Mouse (Mus musculus) kidney, embryonic 16.5 days (tissue): ENCODE measurements at regions not wholly inside any gene's neighbourhood (a gene's known extent, or its start where the extent isn't known, plus 50 kb on each side); places are given as distances from the start of the nearest gene placed in this dataset.
A peak's percentile ranks its signal among the peaks of the same experiment; 100 is the strongest.

Experiments
- ATAC-seq: fragments of 200-750 bp; cut with Nextera tagmentation; 2 replicates; pipeline ENCODE4 v1.8.0; 2017; ENCODE audit warnings: moderate TSS enrichment; ENCODE audit not compliant: low FRiP score, low TSS enrichment
- H3K27ac ChIP-seq: fragments of 300-500 bp; sonication (generic); 2 replicates; pipeline ENCODE4 v1.5.1; 2014; ENCODE audit warnings: low read length
- H3K27me3 ChIP-seq: fragments of 300-500 bp; sonication (generic); 2 replicates; pipeline ENCODE4 v1.6.1; 2014; ENCODE audit warnings: low read length, control low read depth, mixed read lengths; ENCODE audit not compliant: insufficient read depth
- H3K36me3 ChIP-seq: fragments of 300-500 bp; sonication (generic); 2 replicates; pipeline ENCODE4 v1.6.1; 2014; ENCODE audit warnings: low read length, control low read depth, mixed read lengths; ENCODE audit not compliant: insufficient read depth
- H3K4me1 ChIP-seq: fragments of 300-500 bp; sonication (generic); 2 replicates; pipeline ENCODE4 v1.6.1; 2014; ENCODE audit warnings: low read length, control low read depth, mixed read lengths; ENCODE audit not compliant: insufficient read depth
- H3K4me2 ChIP-seq: fragments of 300-500 bp; sonication (generic); replicated peaks from 2 replicates; pipeline ENCODE4 v1.6.1; 2014; ENCODE audit warnings: low read depth, low read length
- H3K4me3 ChIP-seq: fragments of 300-500 bp; sonication (generic); 2 replicates; pipeline ENCODE4 v1.5.1; 2014; ENCODE audit warnings: mild to moderate bottlenecking, low read length
- H3K9ac ChIP-seq: fragments of 300-500 bp; sonication (generic); replicated peaks from 2 replicates; pipeline ENCODE4 v1.6.1; 2014; ENCODE audit warnings: low read length
- H3K9me3 ChIP-seq: fragments of 300-500 bp; sonication (generic); 2 replicates; pipeline ENCODE4 v1.6.1; 2016; ENCODE audit warnings: low read length, control low read depth
- WGBS: fragments of 180-500 bp; shearing (Covaris S2); extraction: QIAGEN DNeasy Blood & Tissue Kit; methylation state at CpG from one replicate; pipeline ENCODE4 v1.1.7; 2014; 5-methylcytosine and 5-hydroxymethylcytosine counted together

DNA sequence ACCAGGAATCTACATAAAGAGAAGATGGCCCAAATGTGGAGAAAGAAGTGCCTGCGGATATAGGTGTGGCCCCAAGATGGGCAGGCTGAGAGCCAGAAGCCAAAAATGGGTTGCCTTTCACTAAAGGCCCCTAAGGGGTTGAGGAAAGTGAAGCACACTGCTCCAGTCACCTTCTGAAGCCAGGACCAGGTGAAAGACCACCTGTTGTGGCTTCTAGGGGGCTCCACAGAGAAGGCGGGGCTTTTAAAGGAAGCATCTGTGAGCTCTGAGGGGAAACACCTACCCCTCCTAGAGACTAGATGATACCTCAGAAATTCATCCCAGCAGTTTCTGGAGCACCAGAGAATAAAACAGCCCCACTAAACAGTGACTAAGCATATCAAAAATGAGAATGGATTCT lies 105.1 kb downstream of the Setd4 start:
- Histone ChIP-seq H3K27ac (no peak overlapping the region), H3K4me1 (no peaks in the 10 kb centered on the region), H3K4me3 (no peak overlapping the region), H3K9ac (no peak overlapping the region), H3K4me2 (no peak overlapping the region), H3K9me3 (peaks cover 12% of the 10 kb centered on the region), H3K27me3 (no peaks in the 10 kb centered on the region), H3K36me3 (no peaks in the 10 kb centered on the region)
- 88% methylated on average over 2 of the region's 2 CpGs for WGBS
- ATAC-seq: no peak

DNA sequence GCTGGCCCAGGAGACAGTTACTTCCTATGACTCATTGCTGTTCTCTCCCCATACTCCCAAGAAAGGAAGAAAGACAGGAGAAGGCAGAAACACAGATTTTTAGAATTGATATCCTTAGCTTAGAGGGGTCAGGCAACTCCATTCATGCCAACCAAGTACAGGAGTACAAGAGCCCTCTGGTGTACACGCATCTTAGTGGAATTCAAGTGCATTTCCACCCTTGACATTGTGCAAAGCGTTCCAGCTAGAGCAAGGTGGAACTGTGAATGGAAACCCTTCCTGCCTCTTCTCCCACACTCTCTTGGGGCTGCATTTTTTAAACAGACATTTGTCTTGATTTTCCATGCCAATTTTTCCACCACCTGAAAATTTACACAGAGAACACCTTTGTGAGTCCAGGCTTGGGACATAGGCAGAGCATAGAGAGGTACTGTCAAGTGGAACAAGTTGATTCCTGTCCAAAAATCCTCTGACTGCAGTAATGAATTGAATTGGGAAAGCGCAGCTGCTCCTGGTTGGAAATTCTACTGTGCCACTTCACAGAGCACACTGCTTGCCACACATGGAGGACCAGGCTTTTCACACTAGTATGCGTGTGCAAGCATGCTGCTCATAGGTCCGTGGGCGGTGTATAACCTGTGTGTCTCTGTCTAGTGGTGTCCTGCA lies 110.4 kb downstream of the Setd4 start:
- H3K4me1 ChIP-seq: no peaks in the 10 kb centered on the region
- H3K4me2 ChIP-seq: no peak overlapping the region
- H3K27ac ChIP-seq: no peak overlapping the region
- no peaks in the 10 kb centered on the region for H3K36me3 ChIP-seq
- no peaks in the 10 kb centered on the region for H3K27me3 ChIP-seq
- no peak overlapping the region for H3K9ac ChIP-seq
- no peak for ATAC-seq
- peaks cover 7% of the 10 kb centered on the region for H3K9me3 ChIP-seq
- 80% methylated on average over 6 of the region's 6 CpGs for WGBS
- no peak overlapping the region for H3K4me3 ChIP-seq

DNA sequence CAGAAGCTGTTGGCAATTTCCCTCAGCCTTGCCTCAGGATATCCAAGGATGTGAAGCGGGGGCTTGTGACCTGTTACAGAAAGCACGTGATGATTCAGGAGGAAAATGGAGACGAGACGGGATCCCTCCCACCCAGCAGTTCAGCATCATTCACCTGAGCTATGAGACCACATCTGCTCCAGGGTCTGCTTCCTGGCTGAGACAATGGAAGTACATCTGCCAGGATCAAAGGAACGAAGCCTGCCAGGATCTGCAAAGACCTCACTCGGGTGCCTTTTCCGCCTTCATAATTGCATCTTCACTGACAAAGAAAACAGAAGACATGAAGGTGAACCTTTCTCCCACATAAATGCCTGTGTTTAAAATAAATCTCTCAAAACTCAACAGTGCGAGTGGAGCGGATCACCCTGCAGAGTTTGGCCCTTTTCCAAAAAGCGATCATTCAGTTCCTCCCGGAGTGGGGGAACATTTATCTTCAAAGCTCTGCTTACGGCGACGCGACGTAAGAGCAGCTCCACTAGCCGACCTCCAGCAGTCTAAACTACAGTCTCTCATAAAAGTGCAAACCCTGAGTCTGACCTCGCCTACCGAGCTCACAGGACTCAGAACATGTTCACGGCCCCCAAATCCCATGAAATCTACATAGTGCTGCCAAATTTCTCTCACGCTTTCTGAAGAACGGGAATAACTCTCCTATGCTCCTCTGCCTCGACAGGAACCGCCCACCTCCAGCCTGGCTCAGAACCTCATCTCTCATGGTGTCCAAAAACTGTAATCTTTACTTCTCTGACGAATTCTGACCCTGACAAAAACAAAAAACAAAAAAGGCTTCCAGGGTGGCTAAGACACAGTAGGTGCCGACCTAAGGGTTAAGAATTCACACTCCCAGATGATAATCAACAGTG lies 117.0 kb downstream of the Setd4 start:
- Histone ChIP-seq H3K4me3 (0 out of 2 replicates have a peak overlapping the region, but pooled peaks have one; percentile 10), H3K4me2 (peak overlapping the region; percentile 23), H3K27me3 (no peaks in the 10 kb centered on the region), H3K9ac (no peak overlapping the region), H3K27ac (no peak overlapping the region), H3K36me3 (no peaks in the 10 kb centered on the region), H3K9me3 (0 out of 2 replicates have a peak, but pooled peaks cover 2% of the 10 kb centered on the region), H3K4me1 (peaks cover 8% of the 10 kb centered on the region; the same call in 1 of the 2 replicates)
- 32% methylated on average over 26 of the region's 26 CpGs for WGBS
- ATAC-seq: no peak

DNA sequence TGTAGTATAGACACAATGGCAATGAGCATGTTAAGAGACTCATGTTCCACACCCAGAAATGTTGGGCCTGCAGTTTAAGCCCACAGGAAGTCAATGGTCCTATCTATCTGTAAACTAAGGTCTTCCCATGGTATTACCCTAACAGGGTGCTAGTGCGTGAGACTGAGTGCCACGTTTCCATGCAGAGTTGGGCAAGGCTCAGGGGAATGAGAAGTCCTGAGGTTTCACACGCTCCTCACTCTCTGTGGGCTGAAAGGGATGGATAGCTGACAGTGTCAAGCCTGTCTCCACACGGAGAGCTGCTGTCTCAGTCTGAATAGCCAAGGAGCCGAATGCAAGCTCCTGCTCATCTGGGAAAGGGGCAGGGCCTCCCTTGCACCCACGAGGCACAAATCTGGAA lies 133.9 kb downstream of the Setd4 start:
- Histone ChIP-seq H3K9me3 (0 out of 2 replicates have a peak, but pooled peaks cover 3% of the 10 kb centered on the region), H3K4me2 (no peak overlapping the region), H3K27ac (no peak overlapping the region), H3K9ac (no peak overlapping the region), H3K4me1 (no peaks in the 10 kb centered on the region), H3K27me3 (no peaks in the 10 kb centered on the region), H3K4me3 (no peak overlapping the region), H3K36me3 (no peaks in the 10 kb centered on the region)
- ATAC-seq: no peak
- WGBS: 82% methylated on average over 6 of the region's 6 CpGs

DNA sequence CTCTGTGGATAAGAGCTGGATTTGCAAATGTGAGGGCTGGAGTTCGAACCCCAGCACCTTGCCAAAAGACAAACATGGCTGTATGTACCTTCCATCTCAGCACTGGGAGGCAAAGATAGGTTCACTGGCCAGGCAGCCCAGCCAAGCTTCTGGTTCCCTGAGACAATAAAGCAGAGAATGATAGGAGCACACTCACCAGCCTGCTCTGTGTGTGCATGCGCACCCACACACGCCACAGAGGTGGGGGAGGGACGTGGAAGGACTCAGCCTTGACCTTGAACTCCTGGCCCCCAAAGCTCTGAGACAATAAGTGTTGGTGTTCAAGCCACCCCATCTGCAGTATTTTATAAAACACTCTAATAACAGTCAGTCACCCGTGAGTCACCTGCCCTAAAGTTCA lies 138.1 kb downstream of the Setd4 start:
- ATAC-seq: no peak
- H3K4me1 ChIP-seq: peaks cover 11% of the 10 kb centered on the region
- H3K27ac ChIP-seq: no peak overlapping the region
- H3K27me3 ChIP-seq: no peaks in the 10 kb centered on the region
- WGBS: 73% methylated on average over 5 of the region's 5 CpGs
- no peak overlapping the region for H3K4me2 ChIP-seq
- no peak overlapping the region for H3K9ac ChIP-seq
- H3K4me3 ChIP-seq: no peak overlapping the region
- H3K36me3 ChIP-seq: no peaks in the 10 kb centered on the region
- H3K9me3 ChIP-seq: no peaks in the 10 kb centered on the region

DNA sequence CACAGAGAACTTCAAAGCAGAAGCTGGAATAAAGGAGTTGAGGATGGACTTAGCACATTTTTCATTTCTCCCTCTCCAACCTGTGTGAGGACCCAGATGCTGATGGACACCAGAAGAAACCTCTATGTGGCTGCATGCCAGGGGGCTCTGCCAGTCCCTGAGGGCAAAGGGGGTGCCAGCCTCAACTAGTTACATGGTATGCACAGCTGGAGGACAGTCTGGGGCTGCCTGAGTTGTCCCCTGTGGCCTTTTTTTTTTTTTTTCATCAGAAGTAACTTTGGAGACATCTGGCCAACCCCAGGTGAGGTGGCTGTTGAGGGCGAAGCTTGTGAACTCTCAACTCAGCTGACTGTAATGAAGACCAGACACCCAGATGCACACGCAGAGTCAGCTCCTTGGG lies 139.0 kb downstream of the Setd4 start:
- Histone ChIP-seq H3K36me3 (no peaks in the 10 kb centered on the region), H3K4me2 (no peak overlapping the region), H3K27me3 (no peaks in the 10 kb centered on the region), H3K4me3 (no peak overlapping the region), H3K4me1 (peaks cover 11% of the 10 kb centered on the region), H3K9me3 (no peaks in the 10 kb centered on the region), H3K9ac (no peak overlapping the region), H3K27ac (no peak overlapping the region)
- WGBS: 70% methylated on average over 2 of the region's 2 CpGs
- no peak for ATAC-seq

DNA sequence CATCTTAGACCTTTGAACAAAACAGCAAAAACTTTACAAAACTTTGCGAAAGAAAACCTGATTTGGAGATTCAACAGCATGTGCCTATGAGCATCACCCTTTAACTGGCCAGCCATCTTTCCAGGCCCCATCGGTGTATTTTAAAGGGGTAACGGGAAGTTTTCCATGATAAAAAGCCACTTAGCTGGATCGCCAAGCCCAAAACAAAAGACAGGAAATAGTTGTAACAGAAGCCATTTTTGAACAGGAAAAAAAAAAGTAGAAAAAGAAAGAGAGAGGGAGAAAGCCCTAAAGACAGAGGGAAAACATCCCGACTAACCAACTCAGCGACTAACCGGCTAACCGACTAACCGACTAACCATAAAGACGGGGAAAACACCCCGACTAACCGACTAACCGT lies 140.5 kb downstream of the Setd4 start:
- Histone ChIP-seq H3K9me3 (no peaks in the 10 kb centered on the region), H3K36me3 (no peaks in the 10 kb centered on the region), H3K27me3 (no peaks in the 10 kb centered on the region), H3K4me1 (peaks cover 17% of the 10 kb centered on the region), H3K4me2 (no peak overlapping the region), H3K4me3 (no peak overlapping the region), H3K9ac (no peak overlapping the region), H3K27ac (no peak overlapping the region)
- WGBS: 90% methylated on average over 13 of the region's 13 CpGs
- no peak for ATAC-seq

DNA sequence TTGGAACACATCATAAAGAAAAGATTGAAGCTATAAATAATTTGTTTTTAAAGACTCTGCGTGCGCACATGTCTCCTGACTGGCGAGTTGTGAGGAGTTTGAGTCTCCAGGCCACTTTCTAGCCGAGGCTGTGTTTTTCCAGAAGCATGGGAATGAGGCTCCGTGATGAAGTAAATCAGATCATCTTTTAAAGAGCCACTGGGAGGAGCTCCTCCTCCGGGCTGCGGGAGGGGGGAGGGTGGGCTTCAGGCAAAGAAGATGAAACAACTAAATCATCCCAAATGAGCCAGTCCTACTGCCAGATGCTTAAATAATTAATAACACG lies 141.6 kb downstream of the Setd4 start:
- H3K9me3 ChIP-seq: no peaks in the 10 kb centered on the region
- peaks cover 17% of the 10 kb centered on the region for H3K4me1 ChIP-seq
- H3K4me3 ChIP-seq: no peak overlapping the region
- no peak overlapping the region for H3K9ac ChIP-seq
- no peak overlapping the region for H3K27ac ChIP-seq
- WGBS: 13% methylated on average over 8 of the region's 8 CpGs
- H3K4me2 ChIP-seq: no peak overlapping the region
- no peaks in the 10 kb centered on the region for H3K36me3 ChIP-seq
- no peak for ATAC-seq
- H3K27me3 ChIP-seq: no peaks in the 10 kb centered on the region

DNA sequence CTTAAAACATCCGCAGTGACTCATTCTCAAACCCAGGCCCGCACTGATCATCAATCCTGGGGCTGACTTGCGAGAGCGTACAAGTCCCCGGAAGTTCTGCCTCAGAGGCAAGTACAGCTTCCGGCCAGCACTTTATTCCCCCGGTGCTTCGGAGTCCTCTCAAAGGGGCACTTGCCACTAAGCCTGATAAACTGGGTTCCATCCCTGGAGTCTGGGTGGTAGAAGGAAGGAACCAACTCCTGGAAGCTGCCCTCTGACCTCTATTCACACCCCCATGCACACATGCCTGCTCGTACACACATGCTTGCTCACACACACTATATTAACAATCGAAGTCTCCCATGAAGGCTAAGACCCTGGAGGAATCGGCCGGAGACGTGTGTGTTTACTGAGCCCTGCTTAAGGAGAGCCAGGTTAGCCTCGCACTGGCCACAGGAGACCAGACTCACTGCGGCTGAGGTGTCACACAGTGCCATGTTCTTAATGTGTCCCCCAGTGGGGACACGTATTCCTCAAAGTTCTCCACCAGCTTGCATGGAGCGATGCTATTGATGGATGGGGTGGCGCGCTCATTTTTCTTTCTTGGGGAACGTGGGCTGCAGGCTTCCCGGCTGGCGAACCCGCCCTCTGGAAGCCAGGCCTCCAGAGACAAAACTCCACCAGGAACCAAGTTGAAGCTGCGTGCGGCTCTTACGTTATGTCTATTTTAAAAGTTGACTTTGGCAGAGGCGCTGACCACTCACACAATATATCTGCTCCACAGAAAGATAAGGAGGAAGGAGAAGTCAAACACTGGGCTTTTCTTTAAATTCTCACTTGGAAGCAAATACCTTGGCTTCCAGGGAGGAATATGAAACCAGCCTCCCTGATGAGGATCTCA lies 142.2 kb downstream of the Setd4 start:
- Histone ChIP-seq H3K36me3 (no peaks in the 10 kb centered on the region), H3K4me2 (no peak overlapping the region), H3K4me1 (peaks cover 17% of the 10 kb centered on the region), H3K27me3 (no peaks in the 10 kb centered on the region), H3K9me3 (no peaks in the 10 kb centered on the region), H3K9ac (no peak overlapping the region), H3K27ac (no peak overlapping the region), H3K4me3 (no peak overlapping the region)
- no peak for ATAC-seq
- WGBS: 50% methylated on average over 27 of the region's 27 CpGs
